37 mouse cellular contexts compared by ENCODE assay signal in genomic region chr13:113200726-113201125, GRCm38 (mm10). TPM values are rescaled to one million over a fixed set of nuclear protein-coding genes. Genes with fewer than 3 reads are reported as not detected.
DNase-seq lines count a peak whose midpoint lies in the region; ATAC-seq and TF ChIP-seq lines count a peak whose summit lies in the region.
"Had no signal": no experiment of that assay in that cellular context is flagged by ENCODE, and none has a peak within 500 bp of the region (broad histone marks: within the 10 kb centered on the region; RNA-seq: fewer than 3 reads in every experiment).

No protein-coding gene starts in this region.

- H3K27ac ChIP-seq in embryonic fibroblast, embryonic 13.5 days (ENCODE audit: insufficient read depth, low read length) = peak overlapping the region; percentile 30
- H3K27ac ChIP-seq in limb, embryonic 11.5 days (replicated peaks; ENCODE audit: low read depth, low read length) = no peak overlapping the region
- no peak overlapping the region for H3K27ac ChIP-seq in layer of hippocampus, adult 2 months
- H3K27ac ChIP-seq: hindbrain, embryonic 14.5 days; left cerebral cortex, adult 2 months; limb, embryonic 15.5 days; liver, embryonic 14.5 days; macrophage; midbrain, embryonic 10.5 days; midbrain, embryonic 15.5 days had no signal

- no peak overlapping the region for H3K4me3 ChIP-seq in embryonic fibroblast, embryonic 13.5 days (ENCODE audit: insufficient read depth, low read length)
- no peak overlapping the region for H3K4me3 ChIP-seq in limb, embryonic 11.5 days (ENCODE audit: low read depth, low read length)
- H3K4me3 ChIP-seq in layer of hippocampus, adult 2 months = no peak overlapping the region
- H3K4me3 ChIP-seq: left cerebral cortex, adult 2 months; limb, embryonic 15.5 days; midbrain, embryonic 10.5 days; midbrain, embryonic 15.5 days had no signal

- no peak overlapping the region for H3K9ac ChIP-seq in limb, embryonic 11.5 days (ENCODE audit: low read length)
- H3K9ac ChIP-seq: hindbrain, embryonic 14.5 days; limb, embryonic 15.5 days; liver, embryonic 14.5 days; midbrain, embryonic 15.5 days had no signal

- H3K4me2 ChIP-seq in limb, embryonic 11.5 days (ENCODE audit: low read depth, severe bottlenecking) = no peak overlapping the region
- H3K4me2 ChIP-seq: heart, embryonic 11.5 days; hindbrain, embryonic 14.5 days; limb, embryonic 15.5 days; midbrain, embryonic 15.5 days had no signal

- no peak for TF ChIP-seq POLR2A in embryonic fibroblast, embryonic 13.5 days (IDR thresholded peaks at IDR 0.05; ENCODE audit: low read depth, low read length)

- ATAC-seq in limb, embryonic 11.5 days (ENCODE audit: insufficient number of reproducible peaks, low FRiP score, low TSS enrichment, low read depth) = no peak
- ATAC-seq: forebrain, embryonic 16.5 days; inflammation-experienced regulatory T-cells, adult 6 months; midbrain, embryonic 15.5 days had no signal

- H3K4me1 ChIP-seq in embryonic fibroblast, embryonic 13.5 days (ENCODE audit: control insufficient read depth, insufficient read depth, low read length) = peaks cover 22% of the 10 kb centered on the region
- H3K4me1 ChIP-seq in limb, embryonic 11.5 days (ENCODE audit: control insufficient read depth, insufficient read depth, low read length) = no peaks in the 10 kb centered on the region; the same call in 1 of the 2 replicates
- H3K4me1 ChIP-seq: limb, embryonic 15.5 days; midbrain, embryonic 15.5 days had no signal

- peak; percentile 61 for DNase-seq in Muller cell, postnatal 12 days (ENCODE audit: inconsistent ontology term)
- DNase-seq in NIH3T3 (ENCODE audit: low read depth) = peak; percentile 44
- DNase-seq in limb, embryonic 11.5 days (ENCODE audit: low spot score) = peak; percentile 57
- no peak for DNase-seq in gastrocnemius, postnatal 36 days
- DNase-seq in layer of hippocampus, adult 2 months (ENCODE audit: low spot score in 2 of 2) = no peak
- no peak for DNase-seq in layer of hippocampus, postnatal 36 days
- DNase-seq: adrenal gland, adult 8-10 months; B cell, adult 2 months; cerebellum, adult 2 months; cerebellum, postnatal 36 days; kidney, adult 2 months; lung, adult 2 months; lung, postnatal 10 days; right cerebral cortex, postnatal 25 days; thymus, adult 18-20 months; thymus, postnatal 25 days had no signal

- no peaks in the 10 kb centered on the region for H3K9me3 ChIP-seq in limb, embryonic 11.5 days (ENCODE audit: control insufficient read depth, low read length)
- H3K9me3 ChIP-seq: limb, embryonic 15.5 days; midbrain, embryonic 10.5 days; midbrain, embryonic 15.5 days had no signal

- TF ChIP-seq CTCF in embryonic fibroblast, embryonic 13.5 days (IDR thresholded peaks at IDR 0.05; ENCODE audit: borderline replicate concordance, insufficient read depth, low read length) = no peak
- no peak for TF ChIP-seq CTCF in layer of hippocampus, adult 2 months (conservative IDR thresholded peaks at IDR 0.05)

- H3K36me3 ChIP-seq in limb, embryonic 11.5 days (ENCODE audit: control insufficient read depth, insufficient read depth, low read length) = no peaks in the 10 kb centered on the region
- H3K36me3 ChIP-seq: limb, embryonic 15.5 days; midbrain, embryonic 10.5 days; midbrain, embryonic 15.5 days had no signal

- intact Hi-C loops in gastrocnemius, postnatal 36 days (cut with DNase I) = no loop called here

- WGBS in limb, embryonic 11.5 days = 32% methylated on average over 8 of the region's 8 CpGs

- H3K27me3 ChIP-seq in limb, embryonic 11.5 days (ENCODE audit: control insufficient read depth, insufficient read depth, low read length) = no peaks in the 10 kb centered on the region
- H3K27me3 ChIP-seq: limb, embryonic 15.5 days; midbrain, embryonic 15.5 days had no signal

RNA-seq across cellular contexts. Expression of gene Esm1, which starts 8.7 kb away (rescaled TPM):
- 1.1 and 2.5 TPM in 2 replicates for polyA plus RNA-seq in embryonic fibroblast, embryonic 13.5 days (2011; ENCODE audit: insufficient read length, low read depth, missing spikeins)
- polyA plus RNA-seq in limb, embryonic 11.5 days (2014; fragmentation: Nextera tagmentation; extraction: Ambion mirVana) = 2.1 and 2.6 TPM in 2 replicates
- under 1 TPM; 0.39 to 0.56 TPM for total RNA-seq in gastrocnemius, postnatal 36 days (2021)
- total RNA-seq in layer of hippocampus, adult 2 months (2021) = not detected
- total RNA-seq in layer of hippocampus, postnatal 36 days (2021) = not detected
- total RNA-seq: granulocyte monocyte progenitor cell, adult 5-6 weeks had no signal
- polyA plus RNA-seq: macrophage had no signal

RNA-seq across cellular contexts. Expression of gene Gzmk, which starts 25.0 kb away (rescaled TPM):
- not detected in 2 replicates for polyA plus RNA-seq in embryonic fibroblast, embryonic 13.5 days (2011; ENCODE audit: insufficient read length, low read depth, missing spikeins)
- not detected in 2 replicates for polyA plus RNA-seq in limb, embryonic 11.5 days (2014; fragmentation: Nextera tagmentation; extraction: Ambion mirVana)
- total RNA-seq in gastrocnemius, postnatal 36 days (2021) = not detected
- under 1 TPM in 1 of 2 experiments, not detected in 1; 0.28 TPM for total RNA-seq in layer of hippocampus, adult 2 months (2021)
- under 1 TPM in 1 of 2 experiments, not detected in 1; 0.38 TPM for total RNA-seq in layer of hippocampus, postnatal 36 days (2021)
- total RNA-seq: adrenal gland, postnatal 4 days; gastrocnemius, adult 8-10 months; granulocyte monocyte progenitor cell, adult 5-6 weeks; hematopoietic stem cell, adult 5-6 weeks; left cerebral cortex, postnatal 25 days had no signal
- polyA plus RNA-seq: cerebellum, adult 2 months; forebrain, embryonic 11.5 days; heart, embryonic 11.5 days; heart, embryonic 16.5 days; hindbrain, embryonic 14.5 days; kidney, adult 2 months; kidney, embryonic 16.5 days; limb, embryonic 15.5 days; liver, embryonic 14.5 days; macrophage; midbrain, embryonic 10.5 days; midbrain, embryonic 15.5 days; neural tube, embryonic 11.5 days; stomach, embryonic 16.5 days had no signal

Comparison
In these comparisons a context has a peak if more than half of its experiments do, and no peak if none do; other contexts are left out.
1. DNase-seq: peak in Muller cell, postnatal 12 days (single experiment), NIH3T3 (single experiment) and limb, embryonic 11.5 days (single experiment); none in gastrocnemius, postnatal 36 days (0 of 2), layer of hippocampus, adult 2 months (0 of 2) and layer of hippocampus, postnatal 36 days (0 of 2).